Mouse (Mus musculus): ENCODE measurements at regions not wholly inside any gene's neighbourhood (a gene's known extent, or its start where the extent isn't known, plus 50 kb on each side); places are given as distances from the start of the nearest gene placed in this dataset.
A peak's percentile ranks its signal among the peaks of the same experiment; 100 is the strongest.

DNA sequence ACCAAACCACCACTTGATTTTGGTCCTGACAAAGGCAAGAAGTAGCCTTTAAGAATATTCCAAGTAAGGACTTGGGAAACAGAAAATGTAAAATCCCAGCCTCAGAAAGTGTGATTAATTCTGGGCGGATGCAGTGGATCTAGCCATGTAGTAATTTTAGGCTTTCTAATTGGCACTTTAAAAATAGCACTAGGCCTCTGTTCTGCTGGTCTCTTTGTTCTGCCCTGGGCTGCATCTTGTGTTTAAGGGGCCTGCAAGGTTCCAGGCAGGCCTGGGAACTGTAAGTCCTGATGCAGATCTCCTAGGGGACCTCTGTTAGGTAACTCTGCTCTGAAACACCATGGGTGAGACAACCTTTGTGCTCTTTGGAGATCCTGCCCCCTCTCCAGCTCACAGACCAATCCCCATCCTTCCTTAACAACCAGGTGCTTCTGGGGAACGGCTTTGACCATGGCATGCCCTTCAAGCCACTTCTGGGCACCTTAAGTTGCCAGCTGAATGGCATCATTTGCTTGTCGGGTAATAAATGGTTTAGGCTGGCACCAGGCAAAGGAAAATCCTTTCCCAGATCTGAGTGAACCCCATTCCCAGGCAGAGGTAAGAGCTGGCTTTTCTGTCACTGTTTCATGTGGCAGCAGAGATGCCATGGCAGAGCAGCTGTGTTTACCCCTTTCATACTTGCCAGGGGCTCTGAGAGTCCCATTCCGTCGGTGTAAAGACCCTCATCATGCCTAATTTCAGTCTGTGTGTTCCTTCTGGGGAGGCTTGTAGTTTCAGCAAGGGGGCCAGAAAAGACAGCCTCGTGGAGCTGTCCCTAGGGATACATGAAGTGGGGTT lies 115.3 kb upstream of the Peli2 start:
- DNase-seq, result no peak

DNA sequence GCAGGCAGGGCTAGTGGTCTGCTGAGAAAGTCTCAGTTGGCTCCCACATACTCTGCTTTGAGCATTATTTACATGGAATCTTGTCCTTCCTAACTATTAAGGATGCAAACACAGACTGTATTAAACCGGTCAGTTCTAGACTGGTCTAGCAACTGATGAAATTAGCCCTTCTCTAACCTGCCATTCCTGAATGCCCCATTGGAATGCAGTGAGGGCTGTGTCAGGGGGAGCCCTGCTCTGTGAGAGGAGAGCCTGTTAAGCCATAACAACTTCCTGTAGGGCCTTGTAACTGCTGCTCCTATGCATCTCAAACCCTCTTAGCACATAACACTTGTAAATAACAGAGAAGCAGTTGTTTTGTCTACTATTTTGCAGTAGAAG lies 114.7 kb upstream of the Peli2 start:
- no peak for DNase-seq

- DNase-seq, result peak; percentile 89 to 92
Measured at GRCm38 (mm10) chr14:48012361-48013215, 108.0 kb upstream of the Peli2 start.

DNA sequence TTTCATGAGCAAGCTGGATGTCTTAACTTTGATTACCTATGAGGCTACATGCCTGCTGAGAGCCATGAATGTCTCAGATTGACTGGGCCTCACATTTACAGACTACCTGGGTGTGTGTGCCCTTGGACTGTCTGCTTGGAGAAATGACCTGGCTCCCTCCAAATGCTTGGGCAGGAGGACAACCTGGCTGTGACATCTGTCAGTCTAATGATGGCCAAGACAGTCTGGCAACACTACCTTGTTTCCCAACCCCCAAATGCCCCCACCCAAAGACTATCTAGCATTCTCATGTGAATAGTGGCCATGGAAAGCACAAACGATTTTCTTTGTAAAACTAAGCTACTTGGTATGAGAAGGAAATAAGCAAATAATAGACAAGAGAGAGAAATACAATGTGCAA lies 107.2 kb upstream of the Peli2 start:
- DNase-seq, result peak; percentile 87 to 91

DNA sequence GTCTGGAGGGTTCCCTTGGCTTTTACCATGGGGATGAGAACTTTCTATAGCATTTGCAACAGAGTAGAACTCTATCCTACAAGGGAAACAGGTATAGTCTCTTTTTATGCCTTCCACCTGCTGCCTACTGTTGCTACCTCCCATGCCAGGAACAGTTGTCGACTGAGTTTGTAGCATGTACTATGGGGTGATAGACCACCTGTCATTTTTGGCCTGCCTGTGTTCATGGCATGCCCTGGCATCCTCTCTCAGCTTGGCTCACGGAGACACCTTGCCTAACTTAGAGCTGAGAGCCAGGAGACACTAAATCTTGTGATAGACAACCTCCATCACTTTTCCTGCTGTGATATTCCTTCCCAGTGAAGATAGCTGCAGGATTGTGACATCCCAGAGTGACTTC lies 105.8 kb upstream of the Peli2 start:
- DNase-seq, result peak; percentile 75 to 88

DNA sequence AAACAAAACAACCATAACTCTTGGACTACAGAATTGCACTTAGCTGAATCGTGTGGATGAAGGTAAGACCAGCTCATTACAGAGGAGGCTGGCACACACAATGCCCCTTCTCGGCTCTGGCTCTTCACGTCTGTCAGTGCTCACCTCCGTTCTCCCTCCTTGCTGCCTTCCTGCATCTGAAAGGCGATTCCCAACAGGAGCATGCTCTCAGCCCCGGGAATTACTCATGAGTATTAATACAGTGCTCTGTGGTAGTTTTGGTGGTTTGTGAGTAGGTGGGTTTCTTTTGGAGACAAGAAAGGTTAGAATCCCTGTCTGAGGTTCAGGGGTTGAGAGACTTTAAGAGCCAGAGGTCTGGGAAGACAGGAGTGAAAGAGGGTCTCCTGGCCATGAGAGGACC lies 102.7 kb upstream of the Peli2 start:
- no peak for DNase-seq

GRCm38 (mm10) chr14:48019331-48019730 lies 101.3 kb upstream of the Peli2 start:
- DNase-seq, result no peak

GRCm38 (mm10) chr14:48022271-48022670 lies 98.4 kb upstream of the Peli2 start:
- DNase-seq, result peak in 1 of 2 experiments; percentile 19

DNA sequence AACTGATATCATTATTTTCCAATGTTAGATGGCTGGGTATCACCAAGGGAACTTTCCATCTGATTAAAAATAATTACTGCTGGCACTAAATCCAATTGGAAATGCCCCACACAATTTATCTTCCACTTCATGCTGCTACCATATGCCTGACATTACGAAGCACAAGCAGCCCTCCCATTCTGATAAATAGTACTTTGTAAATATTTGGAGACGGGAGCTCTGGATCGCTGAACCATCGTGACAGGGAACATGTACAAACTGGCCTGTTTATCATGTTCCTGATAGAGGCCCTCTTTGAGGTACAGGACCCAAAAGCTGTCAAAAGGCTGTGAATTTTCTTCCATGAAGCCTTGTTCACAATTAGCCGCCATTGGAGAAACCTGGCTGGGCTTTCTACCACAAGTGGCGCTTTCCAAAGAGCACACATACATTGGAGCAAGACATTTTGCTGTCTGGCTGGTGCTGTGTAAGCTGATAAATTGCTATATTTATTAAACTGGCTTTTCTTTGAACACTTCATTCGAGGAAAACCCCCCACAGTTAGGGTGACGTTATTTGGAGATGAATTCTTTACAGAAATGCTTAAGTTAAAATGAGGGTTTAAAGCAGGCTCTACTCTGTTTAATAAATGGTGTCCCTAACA lies 96.5 kb upstream of the Peli2 start:
- DNase-seq, result peak; percentile 21 to 31

DNA sequence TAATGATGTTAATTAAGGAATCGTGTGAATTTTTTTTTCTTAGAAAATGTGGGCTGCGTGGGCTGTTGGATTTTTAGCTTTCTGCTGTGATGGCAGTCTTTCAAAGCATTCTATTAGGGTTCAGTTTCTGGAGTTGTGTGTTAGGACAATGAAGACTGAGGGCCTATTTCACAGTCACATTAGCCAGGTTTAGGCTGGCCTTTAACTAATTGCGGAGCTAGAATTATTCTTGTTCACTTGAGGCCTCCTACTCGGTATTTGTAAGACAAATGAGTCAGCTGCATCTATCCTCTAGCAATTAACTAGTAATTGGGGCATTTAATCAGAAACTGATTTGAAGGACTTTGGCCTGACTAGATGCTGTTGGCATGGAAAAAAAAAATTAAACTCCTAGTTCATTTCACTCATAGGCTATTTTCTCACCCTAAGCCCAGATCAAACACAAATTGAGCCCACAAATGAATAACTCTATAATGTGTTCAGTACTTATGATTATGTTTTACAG lies 81.3 kb upstream of the Peli2 start:
- DNase-seq, result no peak

GRCm38 (mm10) chr14:48046094-48046493 lies 74.5 kb upstream of the Peli2 start:
- no peak for DNase-seq

DNA sequence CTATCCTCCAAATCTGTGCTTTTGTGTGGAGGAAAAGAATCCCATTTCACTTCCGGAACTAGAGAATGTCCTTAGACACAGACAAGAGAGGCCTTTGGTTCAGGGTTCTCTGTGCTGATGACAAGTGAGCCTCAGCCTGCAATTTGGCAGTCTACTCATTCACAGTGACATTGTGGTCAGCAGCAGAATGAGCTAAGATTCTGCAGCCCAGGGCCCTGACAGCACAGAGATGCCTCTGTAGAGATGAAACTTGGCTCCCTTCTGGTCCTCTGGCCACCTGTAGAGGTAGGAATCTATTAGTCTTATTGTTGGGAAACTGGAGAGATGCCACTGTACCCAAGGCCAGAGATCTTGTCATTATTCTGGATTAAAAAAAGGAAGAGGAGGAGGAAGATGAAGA lies 73.8 kb upstream of the Peli2 start:
- no peak for DNase-seq

GRCm38 (mm10) chr14:48049698-48050459 lies 70.7 kb upstream of the Peli2 start:
- DNase-seq, result no peak

DNA sequence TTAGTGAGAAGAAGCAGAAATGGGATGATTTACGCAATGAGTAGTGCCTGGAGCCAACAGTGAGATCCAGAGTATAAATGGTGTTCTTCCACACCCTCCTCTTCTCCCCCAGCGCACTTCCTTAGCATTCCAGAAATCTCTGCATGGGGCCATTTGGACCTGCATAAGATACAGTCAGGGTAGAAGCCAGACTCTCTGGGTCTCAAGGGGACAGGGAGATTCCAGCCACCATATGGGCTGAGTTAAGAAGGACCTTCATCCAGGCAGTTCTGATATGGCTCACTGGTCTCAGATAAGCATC lies 70.2 kb upstream of the Peli2 start:
- DNase-seq, result no peak

- no peak for DNase-seq
Measured at GRCm38 (mm10) chr14:48051971-48052370, 68.7 kb upstream of the Peli2 start.

GRCm38 (mm10) chr14:48052405-48052804 lies 68.2 kb upstream of the Peli2 start:
- DNase-seq, result no peak

GRCm38 (mm10) chr14:48053151-48053550 lies 67.5 kb upstream of the Peli2 start:
- no peak for DNase-seq

DNA sequence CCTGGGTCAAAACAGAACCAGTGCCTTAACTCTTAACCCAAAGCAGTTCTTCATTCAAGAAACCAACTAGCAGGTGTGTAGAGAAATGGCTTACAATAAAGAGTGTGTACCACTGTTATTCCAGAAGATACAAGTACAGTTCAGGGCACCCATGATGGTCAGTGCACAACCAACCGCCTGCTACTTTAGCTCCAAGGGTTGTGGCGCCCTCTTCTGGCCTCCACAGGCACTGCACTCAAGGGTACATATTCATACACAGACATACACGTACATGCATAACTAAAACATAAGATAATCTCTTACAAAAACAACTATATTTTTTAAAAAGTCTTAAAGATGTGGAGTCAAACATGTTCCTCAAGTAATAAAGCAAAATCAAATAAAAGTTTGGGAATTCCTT lies 65.9 kb upstream of the Peli2 start:
- peak in 1 of 2 experiments; percentile 29 for DNase-seq

GRCm38 (mm10) chr14:48055861-48056260 lies 64.8 kb upstream of the Peli2 start:
- DNase-seq, result no peak

- no peak for DNase-seq
Measured at GRCm38 (mm10) chr14:48058234-48058868, 62.3 kb upstream of the Peli2 start.

- DNase-seq, result no peak
Measured at GRCm38 (mm10) chr14:48059664-48060455, 60.8 kb upstream of the Peli2 start.
